Comparison of ENCODE assay signal across 9 mouse cellular contexts in genomic region chr15:102013651-102014050, GRCm38 (mm10). TPM values are rescaled to one million over a fixed set of nuclear protein-coding genes. Genes with fewer than 3 reads are reported as not detected.
A peak's percentile ranks its signal among the peaks of the same experiment; 100 is the strongest.
DNase-seq lines count a peak whose midpoint lies in the region; ATAC-seq lines count a peak whose summit lies in the region.
"Had no signal": no experiment of that assay in that cellular context is flagged by ENCODE, and none has a peak within 500 bp of the region (broad histone marks: within the 10 kb centered on the region; RNA-seq: fewer than 3 reads in every experiment).

No protein-coding gene starts in this region.

- H3K27me3 ChIP-seq in intestine, embryonic 16.5 days (replicated peaks; ENCODE audit: control insufficient read depth, insufficient read depth, low read length): no peaks in the 10 kb centered on the region

- WGBS in intestine, embryonic 16.5 days: 25% methylated on average over 3 of the region's 3 CpGs

- ATAC-seq in intestine, embryonic 16.5 days: 0 out of 2 replicates have a peak, but pooled peaks have one; percentile 3
- ATAC-seq in megakaryocyte-erythroid progenitor cell, adult 5-6 weeks (replicated peaks; ENCODE audit: low FRiP score, low TSS enrichment, poor library complexity, severe bottlenecking): no peak

- intact Hi-C loops in left cerebral cortex, postnatal 25 days (cut with DNase I): no loop called here

- H3K9ac ChIP-seq in intestine, embryonic 16.5 days (ENCODE audit: low read depth, low read length): no peak overlapping the region

- peak overlapping the region; percentile 20 for H3K27ac ChIP-seq in intestine, embryonic 16.5 days (ENCODE audit: low read length)

- no peak overlapping the region for H3K4me2 ChIP-seq in intestine, embryonic 16.5 days (ENCODE audit: low read depth, low read length)

- peak; percentile 27 to 42 for DNase-seq in left cerebral cortex, postnatal 25 days (ENCODE audit: low spot score in 2 of 2)
- DNase-seq in left cerebral cortex, adult 11 months (ENCODE audit: low spot score): no peak
- peak; percentile 76 for DNase-seq in adipocyte (ENCODE audit: low spot score)
- peak; percentile 59 for DNase-seq in mesoderm, embryonic 11.5 days (ENCODE audit: low read depth, low spot score)
- no peak for DNase-seq in thymus, postnatal 25 days
- DNase-seq in thymus, postnatal 14 days: no peak

- no peak overlapping the region for H3K4me3 ChIP-seq in intestine, embryonic 16.5 days (ENCODE audit: low read length)

- H3K36me3 ChIP-seq in intestine, embryonic 16.5 days (ENCODE audit: control insufficient read depth, insufficient read depth, low read length): no peaks in the 10 kb centered on the region

- H3K4me1 ChIP-seq in intestine, embryonic 16.5 days (ENCODE audit: control insufficient read depth, insufficient read depth, low read length): peaks cover 53% of the 10 kb centered on the region

- H3K9me3 ChIP-seq in intestine, embryonic 16.5 days (ENCODE audit: control insufficient read depth, low read length): no peaks in the 10 kb centered on the region

RNA-seq across cellular contexts. Expression of gene Krt8, which starts 9.4 kb away (rescaled TPM):
- total RNA-seq in left cerebral cortex, postnatal 25 days (2021): under 1 TPM in 1 of 2 experiments, not detected in 1; 0.32 TPM
- 1,017 and 1,065 TPM in 2 replicates for polyA plus RNA-seq in intestine, embryonic 16.5 days (2015; fragmentation: Nextera tagmentation; extraction: Ambion mirVana)
- total RNA-seq in megakaryocyte-erythroid progenitor cell, adult 5-6 weeks (2014; fragmentation: Nextera tagmentation): 0.17 and 1.5 TPM in 2 replicates
- total RNA-seq in megakaryocyte-erythroid progenitor cell, adult 5-6 weeks (2017): 0.27 TPM in 1 of 2 replicates, not detected in the other

RNA-seq across cellular contexts. Expression of gene Krt18, which starts 14.3 kb away (rescaled TPM):
- total RNA-seq in left cerebral cortex, postnatal 25 days (2021): under 1 TPM in 1 of 2 experiments, not detected in 1; 0.69 TPM
- polyA plus RNA-seq in intestine, embryonic 16.5 days (2015; fragmentation: Nextera tagmentation; extraction: Ambion mirVana): 353 and 370 TPM in 2 replicates
- 8.3 TPM in 1 of 2 replicates, not detected in the other for total RNA-seq in megakaryocyte-erythroid progenitor cell, adult 5-6 weeks (2014; fragmentation: Nextera tagmentation)
- total RNA-seq in megakaryocyte-erythroid progenitor cell, adult 5-6 weeks (2017): 7.2 and 11.5 TPM in 2 replicates

RNA-seq across cellular contexts. Expression of gene Krt78, which starts 59.6 kb away (rescaled TPM):
- total RNA-seq in left cerebral cortex, postnatal 25 days (2021): not detected
- 0.07 and 0.17 TPM in 2 replicates for polyA plus RNA-seq in intestine, embryonic 16.5 days (2015; fragmentation: Nextera tagmentation; extraction: Ambion mirVana)
- not detected in 2 replicates for total RNA-seq in megakaryocyte-erythroid progenitor cell, adult 5-6 weeks (2014; fragmentation: Nextera tagmentation)
- not detected in 2 replicates for total RNA-seq in megakaryocyte-erythroid progenitor cell, adult 5-6 weeks (2017)
- total RNA-seq: hematopoietic stem cell, adult 5-6 weeks had no signal

RNA-seq across cellular contexts. Expression of gene Eif4b, which starts 59.9 kb away (rescaled TPM):
- total RNA-seq in left cerebral cortex, postnatal 25 days (2021): 100 to 1,000 TPM; 157 to 161 TPM
- 112 and 117 TPM in 2 replicates for polyA plus RNA-seq in intestine, embryonic 16.5 days (2015; fragmentation: Nextera tagmentation; extraction: Ambion mirVana)
- 328 and 355 TPM in 2 replicates for total RNA-seq in megakaryocyte-erythroid progenitor cell, adult 5-6 weeks (2014; fragmentation: Nextera tagmentation)
- total RNA-seq in megakaryocyte-erythroid progenitor cell, adult 5-6 weeks (2017): 527 and 549 TPM in 2 replicates

Comparison
In these comparisons a context has a peak if more than half of its experiments do, and no peak if none do; other contexts are left out.
1. DNase-seq: peak in left cerebral cortex, postnatal 25 days (2 of 2), adipocyte (single experiment) and mesoderm, embryonic 11.5 days (single experiment); none in left cerebral cortex, adult 11 months (single experiment), thymus, postnatal 25 days (single experiment) and thymus, postnatal 14 days (single experiment).